Mouse (Mus musculus) erythroblast, embryonic 14.5 days (primary cell): ENCODE results near the gene Dnah3.

ENCODE experiments used
- GATA1 ChIP-seq: IDR thresholded peaks from 2 replicates; pipeline ENCODE4 v1.6.1; 2012; ENCODE audit warnings: low read length, inconsistent platforms, mixed read lengths
- TAL1 ChIP-seq: IDR thresholded peaks from 3 replicates; pipeline ENCODE4 v1.6.1; 2012; ENCODE audit warnings: low read length, inconsistent platforms, mixed read lengths

DNA sequence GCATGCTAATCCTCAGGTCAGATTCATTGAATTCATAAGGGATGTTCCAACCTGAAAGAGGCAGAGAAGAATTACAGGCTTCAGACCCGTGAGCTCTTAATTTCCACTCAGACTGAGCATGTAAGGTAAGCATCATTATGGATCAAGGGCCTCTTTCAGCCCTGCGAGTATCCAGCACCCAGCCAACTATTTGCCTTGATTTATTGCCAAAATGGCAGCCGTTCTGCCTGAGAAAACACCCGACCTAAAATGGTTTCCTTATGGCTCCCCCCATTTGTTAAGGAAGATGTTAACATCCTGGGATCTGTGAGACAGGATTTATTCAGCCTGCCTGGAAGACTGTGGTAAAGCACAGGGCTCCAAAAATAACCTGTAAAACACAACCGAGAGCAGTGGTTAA, 158.0 kb downstream of the Dnah3 start:
- TF ChIP-seq GATA1 (no peak), TAL1 (no peak)
